Mouse (Mus musculus) hindbrain, embryonic 11.5 days (tissue): ENCODE data around the gene Kif26a. TPM values are rescaled to one million over a fixed set of nuclear protein-coding genes. Genes with fewer than 3 reads are reported as not detected.

Experiments
- ATAC-seq: fragments of 200-750 bp; cut with Nextera tagmentation; 2 replicates; pipeline ENCODE4 v1.8.0; 2017; ENCODE audit warnings: mild to moderate bottlenecking, moderate TSS enrichment, moderate library complexity; ENCODE audit not compliant: low FRiP score
- DNase-seq: peaks from one replicate; pipeline ENCODE4 v3.0.0-alpha.2; 2015; ENCODE audit warnings: low spot score
- H3K27ac ChIP-seq: fragments of 300-500 bp; sonication (generic); 2 replicates; pipeline ENCODE4 v1.5.1; 2014; ENCODE audit warnings: mild to moderate bottlenecking, low read depth, low read length
- H3K27me3 ChIP-seq: fragments of 300-500 bp; sonication (generic); 2 replicates; pipeline ENCODE4 v1.6.1; 2014; ENCODE audit warnings: mild to moderate bottlenecking, low read length, moderate library complexity, mixed read lengths; ENCODE audit not compliant: control insufficient read depth, insufficient read depth
- H3K36me3 ChIP-seq: fragments of 300-500 bp; sonication (generic); 2 replicates; pipeline ENCODE4 v1.6.1; 2014; ENCODE audit warnings: mild to moderate bottlenecking, low read length, moderate library complexity, mixed read lengths; ENCODE audit not compliant: control insufficient read depth, insufficient read depth
- H3K4me1 ChIP-seq: fragments of 300-500 bp; sonication (generic); replicated peaks from 2 replicates; pipeline ENCODE4 v1.6.1; 2014; ENCODE audit warnings: low read length, mixed read lengths; ENCODE audit not compliant: control insufficient read depth, insufficient read depth
- H3K4me2 ChIP-seq: fragments of 300-500 bp; sonication (generic); replicated peaks from 2 replicates; pipeline ENCODE4 v1.6.1; 2014; ENCODE audit warnings: mild to moderate bottlenecking, low read depth, low read length
- H3K4me3 ChIP-seq: fragments of 300-500 bp; sonication (generic); 2 replicates; pipeline ENCODE4 v1.5.1; 2014; ENCODE audit warnings: low read depth, low read length
- H3K9ac ChIP-seq: fragments of 300-500 bp; sonication (generic); 2 replicates; pipeline ENCODE4 v1.6.1; 2014; ENCODE audit warnings: low read depth, low read length
- H3K9me3 ChIP-seq: fragments of 300-500 bp; sonication (generic); 2 replicates; pipeline ENCODE4 v1.6.1; 2016; ENCODE audit warnings: low read length; ENCODE audit not compliant: control insufficient read depth
- WGBS: fragments of 180-500 bp; shearing (Covaris S2); extraction: QIAGEN DNeasy Blood & Tissue Kit; methylation state at CpG from one replicate; pipeline ENCODE4 v1.1.7; 2014; 5-methylcytosine and 5-hydroxymethylcytosine counted together
- polyA plus RNA-seq: library from polyadenylated mRNA; unstranded; fragments of >200 nt; fragmentation: Nextera tagmentation; extraction: Ambion mirVana; gene quantifications from 2 replicates; pipeline ENCODE4 v1.2.1, GENCODE M21; 2014

The Kif26a gene
- polyA plus RNA-seq, 1 experiment from 2014 or later, result 2.2 TPM

GRCm38 (mm10) chr12:112181921-112182608, 36.1 kb downstream of the Kif26a start:
- Histone ChIP-seq H3K9ac (no peak overlapping the region), H3K4me3 (no peak overlapping the region), H3K27me3 (no peaks in the 10 kb centered on the region), H3K36me3 (no peaks in the 10 kb centered on the region), H3K27ac (no peak overlapping the region), H3K9me3 (no peaks in the 10 kb centered on the region), H3K4me2 (no peak overlapping the region), H3K4me1 (peaks cover 8% of the 10 kb centered on the region)
- WGBS, result 37% methylated on average over 7 of the region's 7 CpGs
- DNase-seq, result no peak
- ATAC-seq, result peak; percentile 25; the same call in 1 of the 2 replicates

- ATAC-seq (no peak), DNase-seq (no peak)
- H3K27me3 ChIP-seq, result no peaks in the 10 kb centered on the region
- H3K27ac ChIP-seq, result no peak overlapping the region; the same call in 1 of the 2 replicates
- no peak overlapping the region for H3K4me2 ChIP-seq
- H3K4me3 ChIP-seq, result no peak overlapping the region
- peaks cover 8% of the 10 kb centered on the region for H3K4me1 ChIP-seq
- no peak overlapping the region for H3K9ac ChIP-seq
- no peaks in the 10 kb centered on the region for H3K9me3 ChIP-seq
- WGBS, result 40% methylated on average over 7 of the region's 7 CpGs
- no peaks in the 10 kb centered on the region for H3K36me3 ChIP-seq
Observed at GRCm38 (mm10) chr12:112182609-112182955, 36.6 kb downstream of the Kif26a start.

GRCm38 (mm10) chr12:112183675-112184074, 37.7 kb downstream of the Kif26a start:
- DNase-seq (no peak), ATAC-seq (no peak)
- Histone ChIP-seq H3K27ac (no peak overlapping the region), H3K4me2 (no peak overlapping the region), H3K4me3 (no peak overlapping the region), H3K4me1 (peaks cover 8% of the 10 kb centered on the region), H3K9ac (no peak overlapping the region), H3K27me3 (no peaks in the 10 kb centered on the region), H3K9me3 (no peaks in the 10 kb centered on the region), H3K36me3 (no peaks in the 10 kb centered on the region)
- 74% methylated on average over 6 of the region's 6 CpGs for whole genome bisulfite sequencing

- H3K4me3 ChIP-seq, result no peak overlapping the region
- no peak overlapping the region for H3K4me2 ChIP-seq
- ATAC-seq (no peak), DNase-seq (no peak)
- H3K36me3 ChIP-seq, result no peaks in the 10 kb centered on the region
- H3K27me3 ChIP-seq, result no peaks in the 10 kb centered on the region
- no peaks in the 10 kb centered on the region for H3K9me3 ChIP-seq
- H3K27ac ChIP-seq, result no peak overlapping the region
- peaks cover 8% of the 10 kb centered on the region for H3K4me1 ChIP-seq
- H3K9ac ChIP-seq, result no peak overlapping the region; the same call in 1 of the 2 replicates
- 43% methylated on average over 3 of the region's 3 CpGs for WGBS
Observed at GRCm38 (mm10) chr12:112184390-112184789, 38.4 kb downstream of the Kif26a start.

- 94% methylated on average over 6 of the region's 6 CpGs for WGBS
- DNase-seq, result no peak
Observed at GRCm38 (mm10) chr12:112186899-112187298, 40.9 kb downstream of the Kif26a start.

GRCm38 (mm10) chr12:112191753-112192152, 45.7 kb downstream of the Kif26a start:
- Histone ChIP-seq H3K4me3 (no peak overlapping the region), H3K4me2 (no peak overlapping the region), H3K9ac (no peak overlapping the region), H3K27me3 (no peaks in the 10 kb centered on the region), H3K4me1 (peaks cover 11% of the 10 kb centered on the region), H3K36me3 (no peaks in the 10 kb centered on the region), H3K9me3 (no peaks in the 10 kb centered on the region), H3K27ac (no peak overlapping the region)
- WGBS, result 43% methylated on average over 6 of the region's 6 CpGs
- DNase-seq (no peak), ATAC-seq (no peak)

More at GRCm38 (mm10) chr12:112186899-112187298, 40.9 kb downstream of the Kif26a start:
- no peaks in the 10 kb centered on the region for H3K27me3 ChIP-seq
- no peak overlapping the region for H3K4me2 ChIP-seq
- H3K27ac ChIP-seq, result no peak overlapping the region
- H3K36me3 ChIP-seq, result no peaks in the 10 kb centered on the region
- H3K9me3 ChIP-seq, result no peaks in the 10 kb centered on the region
- H3K4me1 ChIP-seq, result peaks cover 8% of the 10 kb centered on the region
- no peak overlapping the region for H3K4me3 ChIP-seq
- ATAC-seq, result no peak
- no peak overlapping the region for H3K9ac ChIP-seq

GRCm38 (mm10) chr12:112195019-112195418, 49.0 kb downstream of the Kif26a start:
- no peak for ATAC-seq
- Histone ChIP-seq H3K27me3 (no peaks in the 10 kb centered on the region), H3K4me3 (no peak overlapping the region), H3K27ac (no peak overlapping the region), H3K4me1 (peaks cover 12% of the 10 kb centered on the region), H3K9ac (0 out of 2 replicates have a peak overlapping the region, but pooled peaks have one; percentile 19), H3K4me2 (peak overlapping the region; percentile 26; the same call in 1 of the 2 replicates), H3K36me3 (no peaks in the 10 kb centered on the region), H3K9me3 (no peaks in the 10 kb centered on the region)
- no peak for DNase-seq
- WGBS, result 3% methylated on average over 13 of the region's 13 CpGs

GRCm38 (mm10) chr12:112196562-112196961, 50.6 kb downstream of the Kif26a start:
- H3K4me1 ChIP-seq, result peaks cover 12% of the 10 kb centered on the region
- no peak overlapping the region for H3K27ac ChIP-seq
- WGBS, result 93% methylated on average over 10 of the region's 10 CpGs
- H3K27me3 ChIP-seq, result no peaks in the 10 kb centered on the region
- no peak for DNase-seq
- H3K9me3 ChIP-seq, result no peaks in the 10 kb centered on the region
- H3K36me3 ChIP-seq, result no peaks in the 10 kb centered on the region
- H3K4me3 ChIP-seq, result no peak overlapping the region
- H3K9ac ChIP-seq, result no peak overlapping the region
- ATAC-seq, result no peak
- H3K4me2 ChIP-seq, result no peak overlapping the region

GRCm38 (mm10) chr12:112199363-112199762, 53.4 kb downstream of the Kif26a start:
- no peak overlapping the region for H3K27ac ChIP-seq
- ATAC-seq, result no peak
- WGBS, result 87% methylated on average over 3 of the region's 3 CpGs
- peaks cover 12% of the 10 kb centered on the region for H3K4me1 ChIP-seq
- H3K27me3 ChIP-seq, result no peaks in the 10 kb centered on the region
- H3K9ac ChIP-seq, result no peak overlapping the region
- no peak overlapping the region for H3K4me2 ChIP-seq
- H3K9me3 ChIP-seq, result no peaks in the 10 kb centered on the region
- no peaks in the 10 kb centered on the region for H3K36me3 ChIP-seq
- H3K4me3 ChIP-seq, result no peak overlapping the region
- DNase-seq, result no peak
